Mouse (Mus musculus) cortical plate, adult 2 months (tissue): ENCODE measurements around the gene Map3k6.

Experiments used
- CTCF ChIP-seq: fragments of 200-500 bp; IDR thresholded peaks from 2 replicates; pipeline ENCODE4 v1.5.1; 2011; ENCODE audit warnings: mild to moderate bottlenecking, control low read depth, low read length; ENCODE audit not compliant: insufficient read depth; ENCODE audit errors: extremely low read depth
- POLR2A ChIP-seq: fragments of 200-500 bp; IDR thresholded peaks from 2 replicates; pipeline ENCODE4 v1.6.1; 2011; ENCODE audit warnings: mild to moderate bottlenecking, low read length, control low read depth; ENCODE audit not compliant: insufficient read depth; ENCODE audit errors: extremely low read depth

GRCm38 (mm10) chr4:133213661-133214060, 27.0 kb upstream of the Map3k6 start:
- TF ChIP-seq CTCF: no peak
- TF ChIP-seq POLR2A: no peak
